In the genomic region with DNA sequence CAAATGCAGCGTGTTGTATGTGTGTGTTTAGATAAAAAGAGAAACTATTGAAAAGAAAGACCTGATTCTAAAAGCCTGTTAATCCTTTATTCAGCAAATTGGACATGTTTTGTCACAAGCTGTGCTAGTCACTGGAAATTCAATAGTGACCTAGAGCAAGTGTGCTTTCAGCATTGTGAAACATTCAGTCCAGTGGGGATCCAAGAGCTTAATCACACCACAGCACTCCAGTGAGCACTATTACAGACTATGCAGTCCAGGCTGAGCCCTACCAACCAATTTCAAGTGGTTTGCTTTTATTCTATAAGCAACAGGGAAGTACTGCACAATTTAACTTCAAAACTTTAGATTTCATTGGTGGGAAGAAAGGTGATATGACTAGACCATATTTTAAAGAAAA, we compare ENCODE assay signal across 17 mouse cellular contexts.
"Had no signal": no experiment of that assay in that cellular context is flagged by ENCODE, and none has a peak within 500 bp of the region (broad histone marks: within the 10 kb centered on the region; RNA-seq: fewer than 3 reads in every experiment).

No protein-coding gene starts in this region.

- H3K4me3 ChIP-seq: kidney, embryonic 15.5 days; left cerebral cortex, adult 2 months; liver, embryonic 13.5 days; midbrain, embryonic 15.5 days; myocyte; neural tube, embryonic 13.5 days had no signal

- H3K27ac ChIP-seq: kidney, embryonic 15.5 days; left cerebral cortex, adult 2 months; liver, embryonic 13.5 days; macrophage; midbrain, embryonic 15.5 days; neural tube, embryonic 13.5 days had no signal

- H3K36me3 ChIP-seq: kidney, embryonic 15.5 days; liver, embryonic 13.5 days; midbrain, embryonic 15.5 days; neural tube, embryonic 13.5 days had no signal

- H3K27me3 ChIP-seq: kidney, embryonic 15.5 days; liver, embryonic 13.5 days; midbrain, embryonic 15.5 days; neural tube, embryonic 13.5 days had no signal

- H3K9ac ChIP-seq: kidney, embryonic 15.5 days; liver, embryonic 13.5 days; lung, embryonic 14.5 days; midbrain, embryonic 15.5 days; neural tube, embryonic 13.5 days had no signal

- H3K9me3 ChIP-seq: kidney, embryonic 15.5 days; liver, embryonic 13.5 days; midbrain, embryonic 15.5 days; neural tube, embryonic 13.5 days had no signal

- ATAC-seq: lung, postnatal 0 days; midbrain, embryonic 15.5 days had no signal

- DNase-seq: kidney, adult 8-10 months; kidney, postnatal 10 days; kidney, postnatal 36 days; layer of hippocampus, postnatal 36 days; liver, embryonic 13.5 days; lung, embryonic 14.5 days; retina, postnatal 1 day; right cerebral cortex, postnatal 25 days; thymus, adult 18-20 months; thymus, postnatal 36 days had no signal

- H3K4me1 ChIP-seq: kidney, embryonic 15.5 days; liver, embryonic 13.5 days; midbrain, embryonic 15.5 days; neural tube, embryonic 13.5 days had no signal

- H3K4me2 ChIP-seq: kidney, embryonic 15.5 days; liver, embryonic 13.5 days; lung, embryonic 14.5 days; midbrain, embryonic 15.5 days; neural tube, embryonic 13.5 days had no signal
